Mouse (Mus musculus) liver, postnatal 0 days (tissue): ENCODE results near the gene Dstyk. TPM values are rescaled to one million over a fixed set of nuclear protein-coding genes. Genes with fewer than 3 reads are reported as not detected.

Source experiments
- ATAC-seq: fragments of 200-750 bp; cut with Nextera tagmentation; 2 replicates; pipeline ENCODE4 v1.8.0; 2017; ENCODE audit warnings: mild to moderate bottlenecking, moderate library complexity
- DNase-seq: peaks from one replicate; pipeline ENCODE4 v3.0.0-alpha.2; 2016
- H3K27ac ChIP-seq: fragments of 300-500 bp; sonication (generic); 2 replicates; pipeline ENCODE4 v1.5.1; 2014; ENCODE audit warnings: antibody characterized with exemption, moderate library complexity, mild to moderate bottlenecking, low read depth
- H3K27me3 ChIP-seq: fragments of 300-500 bp; sonication (generic); 2 replicates; pipeline ENCODE4 v1.6.1; 2014; ENCODE audit warnings: low read length, control low read depth, mixed read lengths; ENCODE audit not compliant: insufficient read depth
- H3K36me3 ChIP-seq: fragments of 300-500 bp; sonication (generic); replicated peaks from 2 replicates; pipeline ENCODE4 v1.6.1; 2014; ENCODE audit warnings: mild to moderate bottlenecking, control low read depth, low read length, moderate library complexity, mixed read lengths; ENCODE audit not compliant: insufficient read depth
- H3K4me1 ChIP-seq: fragments of 300-500 bp; sonication (generic); 2 replicates; pipeline ENCODE4 v1.6.1; 2014; ENCODE audit warnings: antibody characterized with exemption, mild to moderate bottlenecking, control low read depth; ENCODE audit not compliant: insufficient read depth
- H3K4me2 ChIP-seq: fragments of 300-500 bp; sonication (generic); 2 replicates; pipeline ENCODE4 v1.6.1; 2014; ENCODE audit warnings: low read depth, mild to moderate bottlenecking, low read length, moderate library complexity, mixed read lengths
- H3K4me3 ChIP-seq: fragments of 300-500 bp; sonication (generic); 2 replicates; pipeline ENCODE4 v1.5.1; 2014; ENCODE audit warnings: low read depth, low read length
- H3K9ac ChIP-seq: fragments of 300-500 bp; sonication (generic); replicated peaks from 2 replicates; pipeline ENCODE4 v1.6.1; 2014; ENCODE audit warnings: mild to moderate bottlenecking, moderate library complexity
- H3K9me3 ChIP-seq: fragments of 300-500 bp; sonication (generic); 2 replicates; pipeline ENCODE4 v1.6.1; 2016; ENCODE audit warnings: mild to moderate bottlenecking, control low read depth, low read length, mixed read lengths
- CTCF ChIP-seq: sonication (generic); IDR thresholded peaks from 2 replicates; pipeline ENCODE4 v1.5.1; 2016; ENCODE audit warnings: antibody characterized with exemption, low read depth
- EP300 ChIP-seq: IDR thresholded peaks from 2 replicates; pipeline ENCODE4 v1.6.1; 2016; ENCODE audit warnings: antibody characterized with exemption, low read depth, mild to moderate bottlenecking
- WGBS: fragments of 180-500 bp; shearing (Covaris S2); extraction: QIAGEN DNeasy Blood & Tissue Kit; methylation state at CpG from one replicate; pipeline ENCODE4 v1.1.7; 2014; ENCODE audit not compliant: insufficient replicate concordance; 5-methylcytosine and 5-hydroxymethylcytosine counted together
- polyA plus RNA-seq: library from polyadenylated mRNA; unstranded; fragments of >200 nt; fragmentation: Nextera tagmentation; extraction: Ambion mirVana; gene quantifications from 2 replicates; pipeline ENCODE4 v1.2.1, GENCODE M21; 2015

The Dstyk gene
- polyA plus RNA-seq, 1 experiment from 2014 or later, result 2.9 TPM

GRCm38 (mm10) chr1:132416244-132416942 lies 962 bp upstream of the Dstyk start:
- Histone ChIP-seq H3K36me3 (no peaks in the 10 kb centered on the region), H3K9ac (peak overlapping the region; percentile 94), H3K9me3 (no peaks in the 10 kb centered on the region), H3K27me3 (no peaks in the 10 kb centered on the region), H3K4me2 (peak overlapping the region; percentile 76), H3K27ac (peak overlapping the region; percentile 94), H3K4me1 (peaks cover 23% of the 10 kb centered on the region), H3K4me3 (peak overlapping the region; percentile 86)
- 42% methylated on average over 8 of the region's 8 CpGs for WGBS
- ATAC-seq, result no peak
- peak; percentile 35 for DNase-seq
- no peak for TF ChIP-seq CTCF
- TF ChIP-seq EP300, result no peak

- H3K27me3 ChIP-seq, result no peaks in the 10 kb centered on the region
- no peak for DNase-seq
- H3K9ac ChIP-seq, result peak overlapping the region; percentile 94
- H3K4me3 ChIP-seq, result peak overlapping the region; percentile 86
- no peak for TF ChIP-seq EP300
- H3K36me3 ChIP-seq, result no peaks in the 10 kb centered on the region
- H3K4me2 ChIP-seq, result peak overlapping the region; percentile 76
- 5% methylated on average over 6 of the region's 6 CpGs for WGBS
- no peak for ATAC-seq
- no peaks in the 10 kb centered on the region for H3K9me3 ChIP-seq
- H3K4me1 ChIP-seq, result peaks cover 23% of the 10 kb centered on the region
- peak overlapping the region; percentile 94 for H3K27ac ChIP-seq
Measured at GRCm38 (mm10) chr1:132416943-132417290, 438 bp upstream of the Dstyk start.

- ATAC-seq, result no peak
- peaks cover 23% of the 10 kb centered on the region for H3K4me1 ChIP-seq
- no peaks in the 10 kb centered on the region for H3K36me3 ChIP-seq
- no peak overlapping the region for H3K4me2 ChIP-seq
- H3K27me3 ChIP-seq, result no peaks in the 10 kb centered on the region
- 67% methylated on average over 2 of the region's 2 CpGs for WGBS
- H3K9ac ChIP-seq, result no peak overlapping the region
- no peak for DNase-seq
- no peak overlapping the region for H3K27ac ChIP-seq
- H3K9me3 ChIP-seq, result no peaks in the 10 kb centered on the region
- no peak overlapping the region for H3K4me3 ChIP-seq
- TF ChIP-seq EP300 (no peak), CTCF (no peak)
Measured at GRCm38 (mm10) chr1:132420206-132420605, 2.9 kb downstream of the Dstyk start.

GRCm38 (mm10) chr1:132420662-132421061 lies 3.3 kb downstream of the Dstyk start:
- no peak for ATAC-seq

GRCm38 (mm10) chr1:132422912-132423696 lies 5.7 kb downstream of the Dstyk start:
- H3K9me3 ChIP-seq, result no peaks in the 10 kb centered on the region
- ATAC-seq, result no peak
- TF ChIP-seq CTCF, result peak; percentile 41
- TF ChIP-seq EP300, result no peak
- H3K27me3 ChIP-seq, result no peaks in the 10 kb centered on the region
- H3K27ac ChIP-seq, result no peak overlapping the region
- no peak overlapping the region for H3K4me2 ChIP-seq
- H3K9ac ChIP-seq, result no peak overlapping the region
- no peak for DNase-seq
- WGBS, result 86% methylated on average over 5 of the region's 5 CpGs
- H3K4me3 ChIP-seq, result no peak overlapping the region
- H3K4me1 ChIP-seq, result peaks cover 16% of the 10 kb centered on the region
- 0 out of 2 replicates have a peak, but pooled peaks cover 2% of the 10 kb centered on the region for H3K36me3 ChIP-seq

More at GRCm38 (mm10) chr1:132420662-132421061, 3.3 kb downstream of the Dstyk start:
- H3K27me3 ChIP-seq, result no peaks in the 10 kb centered on the region
- H3K4me2 ChIP-seq, result no peak overlapping the region
- TF ChIP-seq EP300 (no peak), CTCF (no peak)
- no peaks in the 10 kb centered on the region for H3K36me3 ChIP-seq
- WGBS, result 61% methylated on average over 7 of the region's 7 CpGs
- peaks cover 23% of the 10 kb centered on the region for H3K4me1 ChIP-seq
- no peak overlapping the region for H3K27ac ChIP-seq
- DNase-seq, result no peak
- no peaks in the 10 kb centered on the region for H3K9me3 ChIP-seq
- no peak overlapping the region for H3K9ac ChIP-seq
- no peak overlapping the region for H3K4me3 ChIP-seq

- TF ChIP-seq EP300 (no peak), CTCF (no peak)
- Histone ChIP-seq H3K27me3 (no peaks in the 10 kb centered on the region), H3K36me3 (0 out of 2 replicates have a peak, but pooled peaks cover 2% of the 10 kb centered on the region), H3K4me1 (peaks cover 4% of the 10 kb centered on the region), H3K27ac (no peak overlapping the region), H3K9me3 (no peaks in the 10 kb centered on the region), H3K4me2 (no peak overlapping the region), H3K9ac (no peak overlapping the region), H3K4me3 (no peak overlapping the region)
- DNase-seq (no peak), ATAC-seq (no peak)
Measured at GRCm38 (mm10) chr1:132425600-132425999, 8.2 kb downstream of the Dstyk start.
